Comparison of ENCODE assay signal across 8 mouse cellular contexts in the genomic region with DNA sequence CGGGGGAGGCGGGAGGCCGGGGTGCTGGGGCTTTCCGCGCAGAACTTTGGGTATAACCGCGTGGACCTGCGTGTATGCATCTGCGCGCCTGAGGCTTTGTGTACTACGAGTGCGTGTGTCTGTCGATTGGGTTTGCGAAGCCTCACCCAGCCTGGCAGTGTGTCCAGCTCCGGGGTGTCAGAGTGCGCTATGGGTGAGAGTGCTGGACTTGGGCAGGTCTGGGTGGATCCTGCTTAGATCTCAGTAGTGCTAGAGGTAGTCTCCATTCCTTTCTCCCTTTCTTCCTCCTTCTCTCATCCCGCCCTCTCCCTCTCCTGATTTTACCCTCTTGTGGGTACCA. TPM values are rescaled to one million over a fixed set of nuclear protein-coding genes. Genes with fewer than 3 reads are reported as not detected.
A peak's percentile ranks its signal among the peaks of the same experiment; 100 is the strongest.
DNase-seq lines count a peak whose midpoint lies in the region; ATAC-seq and TF ChIP-seq lines count a peak whose summit lies in the region.

No protein-coding gene starts in this region.

- peak overlapping the region; percentile 59 for H3K4me3 ChIP-seq in kidney, embryonic 15.5 days (replicated peaks)
- H3K4me3 ChIP-seq in forebrain, postnatal 0 days (ENCODE audit: low read depth, low read length) = peak overlapping the region; percentile 88
- peak overlapping the region; percentile 39 for H3K4me3 ChIP-seq in liver, postnatal 0 days (ENCODE audit: low read depth, low read length)

- intact Hi-C loops in left cerebral cortex, postnatal 36 days (cut with DNase I) = no loop called here

- peak overlapping the region; percentile 98 for H3K4me2 ChIP-seq in kidney, embryonic 15.5 days
- H3K4me2 ChIP-seq in forebrain, postnatal 0 days (ENCODE audit: low read depth) = peak overlapping the region; percentile 87
- H3K4me2 ChIP-seq in liver, postnatal 0 days (ENCODE audit: low read depth, low read length) = peak overlapping the region; percentile 76

- no peaks in the 10 kb centered on the region for H3K9me3 ChIP-seq in kidney, embryonic 15.5 days (replicated peaks)
- no peaks in the 10 kb centered on the region for H3K9me3 ChIP-seq in forebrain, postnatal 0 days (ENCODE audit: low read length)
- no peaks in the 10 kb centered on the region for H3K9me3 ChIP-seq in liver, postnatal 0 days (ENCODE audit: low read length)

- peaks cover 13% of the 10 kb centered on the region for H3K4me1 ChIP-seq in kidney, embryonic 15.5 days
- H3K4me1 ChIP-seq in forebrain, postnatal 0 days (ENCODE audit: insufficient read depth) = peaks cover 4% of the 10 kb centered on the region; the same call in 1 of the 2 replicates
- peaks cover 9% of the 10 kb centered on the region for H3K4me1 ChIP-seq in liver, postnatal 0 days (ENCODE audit: insufficient read depth)

- WGBS in kidney, embryonic 15.5 days = 1% methylated on average over 16 of the region's 17 CpGs
- 2% methylated on average over 14 of the region's 17 CpGs for WGBS in forebrain, postnatal 0 days
- WGBS in liver, postnatal 0 days (ENCODE audit: insufficient replicate concordance) = 4% methylated on average over 17 of the region's 17 CpGs

- H3K36me3 ChIP-seq in kidney, embryonic 15.5 days = no peaks in the 10 kb centered on the region
- H3K36me3 ChIP-seq in forebrain, postnatal 0 days (ENCODE audit: insufficient read depth) = peaks cover 24% of the 10 kb centered on the region
- H3K36me3 ChIP-seq in liver, postnatal 0 days (replicated peaks; ENCODE audit: insufficient read depth, low read length) = no peaks in the 10 kb centered on the region

- no peak for TF ChIP-seq CTCF in forebrain, postnatal 0 days (IDR thresholded peaks at IDR 0.05; ENCODE audit: low read depth)
- TF ChIP-seq CTCF in liver, postnatal 0 days (IDR thresholded peaks at IDR 0.05; ENCODE audit: low read depth) = no peak

- peak overlapping the region; percentile 56 for H3K9ac ChIP-seq in kidney, embryonic 15.5 days
- H3K9ac ChIP-seq in forebrain, postnatal 0 days = peak overlapping the region; percentile 81
- no peak overlapping the region for H3K9ac ChIP-seq in liver, postnatal 0 days (replicated peaks)

- H3K27me3 ChIP-seq in kidney, embryonic 15.5 days = peaks cover 54% of the 10 kb centered on the region
- H3K27me3 ChIP-seq in forebrain, postnatal 0 days (ENCODE audit: insufficient read depth, low read length) = no peaks in the 10 kb centered on the region
- peaks cover 46% of the 10 kb centered on the region for H3K27me3 ChIP-seq in liver, postnatal 0 days (ENCODE audit: insufficient read depth, low read length)

- no peak for DNase-seq in kidney, postnatal 14 days
- DNase-seq in brain, adult 2 months (ENCODE audit: low read depth, low spot score) = peak; percentile 39
- peak; percentile 68 for DNase-seq in forebrain, postnatal 0 days
- DNase-seq in liver, postnatal 0 days = no peak
- no peak for DNase-seq in c-Kit-positive CD71-positive TER-119-positive erythroid progenitor cells, embryonic 14.5 days (ENCODE audit: low spot score)
- no peak for DNase-seq in left cerebral cortex, postnatal 36 days (ENCODE audit: low spot score in 2 of 2)
- DNase-seq in gastrocnemius, postnatal 25 days = no peak

- no peak overlapping the region for H3K27ac ChIP-seq in kidney, embryonic 15.5 days
- H3K27ac ChIP-seq in forebrain, postnatal 0 days (ENCODE audit: low read depth, low read length) = peak overlapping the region; percentile 54
- H3K27ac ChIP-seq in liver, postnatal 0 days (ENCODE audit: low read depth) = no peak overlapping the region

- no peak for TF ChIP-seq EP300 in liver, postnatal 0 days (IDR thresholded peaks at IDR 0.05; ENCODE audit: low read depth)

- ATAC-seq in kidney, embryonic 15.5 days (replicated peaks; ENCODE audit: low FRiP score) = peak; percentile 50
- peak; percentile 76 for ATAC-seq in forebrain, postnatal 0 days
- ATAC-seq in liver, postnatal 0 days = peak; percentile 36; the same call in 1 of the 2 replicates

RNA-seq across cellular contexts. Expression of gene Tmem74b, which starts 1.0 kb away (rescaled TPM):
- 0.95 and 1.5 TPM in 2 replicates for polyA plus RNA-seq in kidney, embryonic 15.5 days (2015; fragmentation: Nextera tagmentation; extraction: Ambion mirVana)
- 22.9 and 30.6 TPM in 2 replicates for total RNA-seq in forebrain, postnatal 0 days (2014; rRNA removed)
- 23.1 and 26.2 TPM in 2 replicates for polyA plus RNA-seq in forebrain, postnatal 0 days (2015; fragmentation: Nextera tagmentation; extraction: Ambion mirVana)
- 0.07 TPM in 1 of 2 replicates, not detected in the other for polyA plus RNA-seq in liver, postnatal 0 days (2015; fragmentation: Nextera tagmentation; extraction: Ambion mirVana)
- total RNA-seq in left cerebral cortex, postnatal 36 days (2021) = 10 to 100 TPM; 10.1 to 11.6 TPM
- total RNA-seq in gastrocnemius, postnatal 25 days (2021) = 1 to 10 TPM in 1 of 2 experiments, under 1 TPM in 1; 0.62 to 1.3 TPM

RNA-seq across cellular contexts. Expression of gene Rad21l, which starts 34.5 kb away (rescaled TPM):
- not detected in 2 replicates for polyA plus RNA-seq in kidney, embryonic 15.5 days (2015; fragmentation: Nextera tagmentation; extraction: Ambion mirVana)
- 0.67 and 0.77 TPM in 2 replicates for total RNA-seq in forebrain, postnatal 0 days (2014; rRNA removed)
- polyA plus RNA-seq in forebrain, postnatal 0 days (2015; fragmentation: Nextera tagmentation; extraction: Ambion mirVana) = 0.12 and 0.16 TPM in 2 replicates
- polyA plus RNA-seq in liver, postnatal 0 days (2015; fragmentation: Nextera tagmentation; extraction: Ambion mirVana) = not detected in 2 replicates
- 1 to 10 TPM in 1 of 2 experiments, under 1 TPM in 1; 0.79 to 1.3 TPM for total RNA-seq in left cerebral cortex, postnatal 36 days (2021)
- total RNA-seq in gastrocnemius, postnatal 25 days (2021) = not detected

RNA-seq across cellular contexts. Expression of gene Psmf1, which starts 41.2 kb away (rescaled TPM):
- polyA plus RNA-seq in kidney, embryonic 15.5 days (2015; fragmentation: Nextera tagmentation; extraction: Ambion mirVana) = 42.2 and 43.0 TPM in 2 replicates
- total RNA-seq in forebrain, postnatal 0 days (2014; rRNA removed) = 33.9 and 47.6 TPM in 2 replicates
- 64.6 and 69.7 TPM in 2 replicates for polyA plus RNA-seq in forebrain, postnatal 0 days (2015; fragmentation: Nextera tagmentation; extraction: Ambion mirVana)
- polyA plus RNA-seq in liver, postnatal 0 days (2015; fragmentation: Nextera tagmentation; extraction: Ambion mirVana) = 53.6 and 54.2 TPM in 2 replicates
- total RNA-seq in left cerebral cortex, postnatal 36 days (2021) = 10 to 100 TPM; 40.3 to 46.7 TPM
- total RNA-seq in gastrocnemius, postnatal 25 days (2021) = 10 to 100 TPM; 15.3 to 17.9 TPM

Comparison
In these comparisons a context has a peak if more than half of its experiments do, and no peak if none do; other contexts are left out.
1. DNase-seq: peak in brain, adult 2 months (single experiment) and forebrain, postnatal 0 days (single experiment); none in kidney, postnatal 14 days (single experiment), liver, postnatal 0 days (single experiment), c-Kit-positive CD71-positive TER-119-positive erythroid progenitor cells, embryonic 14.5 days (single experiment), left cerebral cortex, postnatal 36 days (0 of 2) and gastrocnemius, postnatal 25 days (single experiment).
2. RNA of gene Tmem74b, which starts 1.0 kb away (total RNA-seq): 22.9 to 30.6 TPM in forebrain, postnatal 0 days and 10.1 to 11.6 TPM in left cerebral cortex, postnatal 36 days; 0.62 to 1.3 TPM in gastrocnemius, postnatal 25 days; every median in the first group is over 4 times any median in the second.
3. Peak in every context shown above with its lines, with median percentiles within 50 percentile points of each other: ATAC-seq, H3K4me2 ChIP-seq and H3K4me3 ChIP-seq.